Mouse (Mus musculus): Measurements from ENCODE around the gene Abcb5.
"Not testable (repeated sequence)": the region's sequence is repeated elsewhere in the genome, so short reads cannot be mapped to it uniquely, and the experiment has no call there.

Abcb5 gene

DNA sequence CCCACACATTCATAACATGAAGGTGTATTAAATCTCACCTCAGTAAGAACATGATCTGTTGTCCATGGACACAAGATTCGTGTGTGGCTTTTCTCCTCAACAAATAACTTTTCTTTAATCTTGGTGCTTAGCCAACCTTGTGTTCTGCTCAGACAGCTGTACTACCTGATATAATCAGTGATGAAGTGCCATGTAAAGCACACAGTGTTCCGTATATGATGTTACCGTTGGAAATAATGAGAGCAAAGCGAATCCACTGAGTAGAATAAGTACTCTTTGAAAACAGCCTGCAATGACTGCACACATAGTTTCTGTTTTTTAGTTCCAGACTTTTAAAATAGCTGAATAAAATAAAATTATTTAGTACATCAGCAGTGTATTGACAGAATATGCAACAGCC is at the start of gene Abcb5:
Abcb5 (minus strand) TSS at position 101 of the 400 bp plus-strand sequence.
- DNase-seq (ENCODE audit: low read depth, low spot score): no peak

DNA sequence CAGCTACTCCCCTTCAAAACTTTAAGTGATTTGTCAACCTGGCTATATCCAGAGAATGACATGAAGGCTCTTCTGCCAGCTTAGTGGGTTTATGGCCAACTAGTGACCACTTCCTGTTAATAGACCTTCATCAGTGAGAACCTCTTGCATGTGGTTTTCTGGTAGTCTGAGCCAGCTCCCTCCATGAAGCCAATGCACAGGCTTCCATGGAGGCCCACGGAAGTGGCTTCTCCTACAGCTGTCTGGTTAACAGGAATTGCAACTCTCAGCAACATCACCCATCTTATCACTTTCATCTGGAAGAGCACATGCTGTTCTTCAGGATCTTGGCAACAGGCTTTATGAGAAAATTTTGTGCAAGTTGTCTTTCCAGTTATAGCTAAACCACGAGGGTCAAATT is 33.0 kb upstream of the Abcb5 start:
- no peak for DNase-seq (ENCODE audit: low read depth, low spot score)

- peak; percentile 27 for DNase-seq (ENCODE audit: low read depth, low spot score)
These were observed 28.3 kb upstream of the Abcb5 start for GRCm38 (mm10) chr12:118994328-118995166.

DNA sequence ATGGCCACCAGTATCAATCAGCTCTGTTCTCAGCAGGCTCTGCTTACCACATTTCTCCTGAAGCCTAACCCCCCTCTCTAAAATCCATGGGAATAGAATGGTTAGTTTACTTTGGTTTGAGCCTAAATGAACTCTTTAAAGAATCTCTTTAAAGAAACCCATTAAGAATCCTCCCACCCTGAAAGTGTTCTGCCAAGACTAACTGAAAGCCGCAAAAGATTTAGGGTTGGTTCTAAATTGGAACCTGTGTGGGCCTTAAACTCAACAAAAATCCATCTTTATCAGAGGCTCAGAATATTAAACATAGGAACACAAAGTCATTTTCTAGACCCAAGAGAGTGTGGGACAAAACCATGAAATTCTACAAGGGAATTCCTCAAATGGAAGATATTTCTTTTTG is 18.6 kb upstream of the Abcb5 start:
- no peak for DNase-seq (ENCODE audit: low read depth, low spot score)

DNA sequence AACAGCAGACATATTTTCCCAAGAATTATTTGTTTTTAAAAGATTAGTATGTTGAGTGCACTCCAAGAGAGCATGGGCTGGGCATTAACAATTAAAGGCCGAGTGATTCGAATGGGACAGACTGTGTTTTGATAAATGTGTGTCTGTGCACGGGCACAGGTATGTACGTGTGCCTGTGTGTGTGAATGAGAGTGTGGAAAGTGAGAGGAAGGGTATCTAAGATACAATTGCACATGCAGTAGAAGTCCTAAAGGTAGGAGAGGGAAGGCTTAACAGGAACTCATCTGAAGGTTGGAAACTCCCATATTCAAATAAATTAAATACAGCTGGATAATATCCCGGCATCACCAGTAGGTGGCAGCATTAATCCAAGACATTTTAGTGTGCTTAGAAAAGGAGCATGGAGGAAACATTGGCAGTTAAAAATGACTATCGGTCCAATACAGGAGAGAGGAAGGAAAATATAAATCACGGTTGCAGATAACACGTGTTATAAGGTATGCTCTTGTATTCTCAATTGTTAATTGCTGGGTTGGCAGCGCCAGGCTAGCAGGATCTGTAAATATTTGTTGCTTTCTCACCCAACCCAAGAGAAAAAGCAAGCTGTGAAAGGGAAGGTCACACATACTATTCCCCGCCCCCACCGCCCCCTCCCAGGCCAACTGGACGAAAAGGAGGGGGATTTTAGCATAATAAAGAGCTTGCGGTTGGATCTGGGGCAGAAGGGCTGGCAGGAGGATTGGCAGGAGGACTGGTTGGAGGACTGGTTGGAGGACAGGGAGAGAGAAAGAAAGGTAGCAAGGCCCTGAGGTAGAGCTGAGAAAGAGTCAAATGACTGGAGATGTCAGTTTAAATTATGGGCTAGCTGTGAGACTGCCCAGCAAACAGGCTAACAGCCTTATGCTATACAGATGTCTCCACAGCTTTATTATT is 35.6 kb downstream of the Abcb5 start:
- DNase-seq (ENCODE audit: low read depth, low spot score): peak; percentile 79

DNA sequence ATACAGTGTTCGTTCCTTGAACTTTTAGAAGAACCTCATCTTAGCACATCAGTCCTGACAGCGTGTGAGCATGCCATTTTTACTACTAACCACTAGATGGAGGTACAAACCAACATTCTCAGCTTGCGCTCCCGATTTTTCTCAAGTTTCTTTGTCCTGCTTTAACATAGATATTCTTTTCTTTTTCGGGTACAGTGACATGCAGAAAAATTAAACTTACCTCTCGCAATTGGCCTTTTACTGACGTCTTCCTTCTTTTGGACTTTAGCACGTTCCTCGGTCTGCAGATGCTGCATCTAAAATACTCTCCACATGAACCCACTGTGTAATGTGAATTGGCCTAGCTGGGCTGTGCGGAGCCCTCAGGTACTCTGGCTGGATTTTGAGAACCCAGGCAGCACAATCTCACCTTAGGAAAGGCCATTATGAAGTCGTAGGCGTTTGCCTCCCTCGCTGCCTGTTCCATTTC is 39.4 kb downstream of the Abcb5 start:
- DNase-seq (ENCODE audit: low read depth, low spot score): peak; percentile 71

- DNase-seq (ENCODE audit: low read depth, low spot score): not testable (repeated sequence)
These were observed 42.3 kb downstream of the Abcb5 start for GRCm38 (mm10) chr12:118923874-118924273.

DNA sequence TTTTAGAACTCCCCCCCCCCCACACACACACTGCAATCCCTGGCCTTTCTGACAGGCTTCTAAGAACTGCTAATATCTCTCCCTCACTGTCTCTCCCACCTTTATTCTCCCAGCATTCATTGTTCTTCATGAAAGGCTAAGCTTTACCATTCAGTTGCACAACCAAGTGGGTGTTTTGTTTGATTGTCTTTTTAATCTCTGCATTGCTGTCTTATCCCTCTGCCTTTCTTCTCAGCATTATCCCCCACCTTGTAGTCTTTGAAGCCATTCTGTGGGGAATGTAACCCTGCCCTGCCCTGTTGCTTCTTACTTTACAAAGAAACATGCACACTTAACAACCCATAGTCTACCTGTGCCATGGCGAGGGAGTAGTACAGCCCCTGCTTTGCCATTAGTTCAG is 48.5 kb downstream of the Abcb5 start:
- DNase-seq (ENCODE audit: low read depth, low spot score): no peak

DNA sequence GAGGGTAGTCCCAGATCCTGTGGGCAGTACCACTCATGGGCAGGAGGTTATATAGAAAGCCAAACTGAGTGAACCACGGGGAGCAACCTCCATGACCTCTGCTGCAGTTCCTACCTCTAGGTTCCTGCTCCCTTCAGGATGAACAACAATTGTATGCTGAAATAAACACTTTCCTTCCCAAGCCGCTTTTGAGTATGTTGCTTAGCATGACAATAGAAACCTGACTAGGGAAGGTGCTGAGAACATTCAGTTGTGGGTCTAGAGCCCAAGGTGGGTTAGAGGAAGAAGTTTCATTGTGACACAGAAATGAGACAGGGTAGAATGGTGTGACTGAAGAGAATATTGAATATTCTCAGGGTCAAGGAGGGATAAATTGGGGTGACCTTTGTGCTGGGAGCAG is 55.9 kb downstream of the Abcb5 start:
- no peak for DNase-seq (ENCODE audit: low read depth, low spot score)

GRCm38 (mm10) chr12:118902249-118902648 is 64.0 kb downstream of the Abcb5 start:
- no peak for DNase-seq (ENCODE audit: low read depth, low spot score)

GRCm38 (mm10) chr12:118887964-118888363 is 78.3 kb downstream of the Abcb5 start:
- no peak for DNase-seq (ENCODE audit: low read depth, low spot score)

- DNase-seq (ENCODE audit: low read depth, low spot score): no peak
These were observed 83.4 kb downstream of the Abcb5 start for GRCm38 (mm10) chr12:118882790-118883189.

GRCm38 (mm10) chr12:118872673-118873072 is 93.5 kb downstream of the Abcb5 start:
- no peak for DNase-seq (ENCODE audit: low read depth, low spot score)

- no peak for DNase-seq (ENCODE audit: low read depth, low spot score)
These were observed 110.1 kb downstream of the Abcb5 start for GRCm38 (mm10) chr12:118856151-118856550.

DNA sequence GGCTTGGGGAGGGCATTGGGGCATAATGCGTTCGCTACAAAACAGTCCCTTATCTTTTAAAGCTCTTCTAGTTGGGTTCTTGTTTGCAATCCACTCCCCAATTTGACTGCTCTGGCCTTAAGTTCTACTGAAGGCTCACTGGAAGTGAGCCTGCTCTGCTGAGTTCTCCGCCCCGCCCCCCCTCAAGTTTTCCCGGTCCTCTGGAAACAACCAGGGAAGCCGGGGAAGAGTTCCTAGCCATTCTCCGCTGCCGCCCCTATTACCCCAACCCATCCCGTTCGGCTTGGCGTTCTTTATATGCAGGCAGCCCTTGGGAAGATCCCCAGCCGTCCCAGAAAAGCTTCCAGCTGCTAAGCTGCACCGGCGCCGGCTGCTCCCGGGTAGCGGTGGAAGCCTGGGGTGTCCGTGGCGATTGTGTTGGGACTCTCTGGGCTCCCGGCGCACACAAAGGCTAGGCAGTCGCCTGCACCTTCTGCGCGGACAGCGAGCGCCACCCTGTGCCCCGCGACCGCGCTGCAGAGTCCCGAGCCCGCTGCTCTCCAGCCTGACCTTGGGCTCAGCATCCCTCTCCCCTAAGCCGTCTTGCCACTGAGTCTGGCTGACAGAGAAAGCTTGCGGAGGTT is 111.3 kb downstream of the Abcb5 start:
- DNase-seq (ENCODE audit: low read depth, low spot score): peak; percentile 69

DNA sequence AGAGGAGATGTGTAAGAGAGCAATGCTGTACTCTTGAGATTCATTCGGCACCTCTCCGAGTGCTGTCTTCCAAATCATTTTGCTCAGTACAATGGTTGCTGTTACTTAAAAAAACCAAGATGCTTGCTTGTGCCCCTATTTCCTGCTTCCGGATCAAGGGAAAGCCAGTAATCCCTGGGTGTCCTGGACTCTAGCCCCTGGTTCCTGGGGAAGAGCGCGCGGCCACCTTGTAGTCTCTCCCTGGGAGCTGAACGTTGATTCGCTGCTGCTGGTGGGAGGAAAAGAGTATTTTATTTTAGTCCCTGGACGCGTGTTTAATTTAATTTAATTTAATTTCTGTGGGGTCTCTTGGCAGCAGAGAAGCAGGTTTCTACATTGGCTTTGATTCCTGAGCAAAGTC is 111.8 kb downstream of the Abcb5 start:
- no peak for DNase-seq (ENCODE audit: low read depth, low spot score)

- DNase-seq (ENCODE audit: low read depth, low spot score): no peak
These were observed 112.9 kb downstream of the Abcb5 start for GRCm38 (mm10) chr12:118853331-118853730.

DNA sequence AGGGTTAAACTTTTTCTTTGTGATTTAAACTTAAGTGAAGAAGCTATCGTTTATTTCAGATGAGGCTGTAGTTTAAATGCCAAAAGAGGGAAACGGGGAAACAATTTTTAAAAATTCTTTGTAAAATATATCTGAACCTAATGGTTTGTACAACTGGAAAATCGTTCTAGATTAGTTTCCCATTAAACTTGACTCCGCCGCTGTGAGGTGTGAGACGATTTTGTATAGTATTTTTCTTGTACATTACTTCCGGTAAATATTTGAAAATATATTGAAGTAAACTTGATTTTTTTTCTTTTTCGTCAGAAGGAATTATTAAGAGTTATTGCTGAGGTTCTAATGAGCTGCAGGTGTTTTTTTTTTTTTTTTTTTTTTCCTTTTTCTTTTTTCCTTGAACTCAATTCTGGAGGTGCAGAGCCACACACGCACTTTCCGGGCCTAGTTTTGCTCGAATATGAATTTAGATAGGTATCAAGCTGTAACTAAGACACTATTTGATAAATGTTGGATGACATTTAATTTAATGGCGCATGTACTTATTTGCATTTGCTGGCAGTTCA is 115.3 kb downstream of the Abcb5 start:
- DNase-seq (ENCODE audit: low read depth, low spot score): no peak

DNA sequence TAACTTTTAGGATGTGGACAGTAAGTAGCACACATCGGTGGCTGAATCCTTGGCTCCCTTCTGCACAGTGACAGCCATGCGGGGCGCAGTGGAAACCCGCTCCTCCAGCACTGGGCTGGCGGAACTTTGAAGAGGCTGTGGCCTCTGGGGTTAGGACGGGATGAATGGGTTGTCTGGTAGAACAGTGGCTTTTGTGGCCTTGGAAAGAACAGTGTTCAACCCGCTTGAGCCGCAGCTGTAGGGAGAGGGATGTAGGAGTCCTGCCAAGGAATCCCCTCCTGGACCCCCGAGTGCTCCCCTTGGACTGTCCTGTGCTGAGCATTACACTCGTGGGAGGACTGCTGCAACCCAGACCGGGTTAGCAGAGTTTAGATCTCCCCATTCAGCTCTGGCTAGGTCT is 116.2 kb downstream of the Abcb5 start:
- no peak for DNase-seq (ENCODE audit: low read depth, low spot score)

GRCm38 (mm10) chr12:118849203-118849861 is 116.9 kb downstream of the Abcb5 start:
- DNase-seq (ENCODE audit: low read depth, low spot score): no peak

All from 3T3-L1 (cell line).